ENCODE assay signal across 13 mouse cellular contexts in the genomic region with DNA sequence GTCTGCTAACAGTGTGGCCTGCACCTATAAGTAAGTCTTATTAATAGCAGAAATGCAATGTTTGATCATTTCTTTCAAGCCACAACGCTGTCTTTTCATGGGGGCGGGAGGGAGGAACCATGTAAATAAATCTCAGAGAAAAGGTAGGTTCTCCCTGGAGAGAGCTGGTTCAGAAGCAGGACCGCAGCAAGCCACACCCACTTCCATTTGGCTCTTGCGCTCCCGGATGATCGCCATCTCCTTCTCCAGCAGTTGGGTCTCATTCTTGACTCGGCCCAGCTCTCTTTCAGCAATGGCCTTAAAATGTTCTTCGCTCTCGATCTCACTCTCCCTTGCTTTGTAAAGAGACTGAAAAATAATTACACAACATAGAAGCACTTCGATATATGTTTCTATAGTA. TPM values are rescaled to one million over a fixed set of nuclear protein-coding genes. Genes with fewer than 3 reads are reported as not detected.
DNase-seq lines count a peak whose midpoint lies in the region; ATAC-seq lines count a peak whose summit lies in the region.
"Had no signal": no experiment of that assay in that cellular context is flagged by ENCODE, and none has a peak within 500 bp of the region (broad histone marks: within the 10 kb centered on the region; RNA-seq: fewer than 3 reads in every experiment).

No protein-coding gene starts in this region.

- peak overlapping the region; percentile 50 for H3K4me2 ChIP-seq in heart, embryonic 16.5 days (ENCODE audit: low read depth, low read length)
- H3K4me2 ChIP-seq in liver, embryonic 13.5 days = peak overlapping the region; percentile 29
- H3K4me2 ChIP-seq: forebrain, embryonic 12.5 days; neural tube, embryonic 13.5 days had no signal

- H3K27me3 ChIP-seq in heart, embryonic 16.5 days (ENCODE audit: control insufficient read depth, insufficient read depth, low read length) = no peaks in the 10 kb centered on the region
- H3K27me3 ChIP-seq in liver, embryonic 13.5 days = no peaks in the 10 kb centered on the region
- H3K27me3 ChIP-seq: forebrain, embryonic 12.5 days; neural tube, embryonic 13.5 days had no signal

- H3K9ac ChIP-seq in heart, embryonic 16.5 days (ENCODE audit: low read length) = no peak overlapping the region
- no peak overlapping the region for H3K9ac ChIP-seq in liver, embryonic 13.5 days
- H3K9ac ChIP-seq: forebrain, embryonic 12.5 days; neural tube, embryonic 13.5 days had no signal

- H3K9me3 ChIP-seq in heart, embryonic 16.5 days (replicated peaks; ENCODE audit: control insufficient read depth, low read length) = 0 out of 2 replicates have a peak, but pooled peaks cover 2% of the 10 kb centered on the region
- no peaks in the 10 kb centered on the region for H3K9me3 ChIP-seq in liver, embryonic 13.5 days (replicated peaks)
- H3K9me3 ChIP-seq: forebrain, embryonic 12.5 days; midbrain, embryonic 10.5 days; neural tube, embryonic 13.5 days had no signal

- peaks cover 6% of the 10 kb centered on the region; the same call in 1 of the 2 replicates for H3K4me1 ChIP-seq in heart, embryonic 16.5 days (ENCODE audit: control insufficient read depth, insufficient read depth, low read length)
- H3K4me1 ChIP-seq in liver, embryonic 13.5 days (replicated peaks) = no peaks in the 10 kb centered on the region

- peak overlapping the region; percentile 25 for H3K4me3 ChIP-seq in heart, embryonic 16.5 days (ENCODE audit: low read length)
- no peak overlapping the region; the same call in 1 of the 2 replicates for H3K4me3 ChIP-seq in liver, embryonic 13.5 days (replicated peaks)
- H3K4me3 ChIP-seq: forebrain, embryonic 12.5 days; midbrain, embryonic 10.5 days; neural tube, embryonic 13.5 days had no signal

- no peaks in the 10 kb centered on the region for H3K36me3 ChIP-seq in heart, embryonic 16.5 days (ENCODE audit: control insufficient read depth, insufficient read depth)
- H3K36me3 ChIP-seq in liver, embryonic 13.5 days = no peaks in the 10 kb centered on the region
- H3K36me3 ChIP-seq: forebrain, embryonic 12.5 days; midbrain, embryonic 10.5 days; neural tube, embryonic 13.5 days had no signal

- H3K27ac ChIP-seq in heart, embryonic 16.5 days (ENCODE audit: low read length) = no peak overlapping the region
- no peak overlapping the region for H3K27ac ChIP-seq in liver, embryonic 13.5 days
- H3K27ac ChIP-seq: forebrain, embryonic 12.5 days; midbrain, embryonic 10.5 days; neural tube, embryonic 13.5 days had no signal

- DNase-seq in heart, adult 18-20 months = no peak
- peak; percentile 8 for DNase-seq in ovary, postnatal 36 days (ENCODE audit: low spot score)
- DNase-seq in ovary, adult 18-20 months (ENCODE audit: low spot score) = no peak
- no peak for DNase-seq in liver, embryonic 13.5 days
- no peak for DNase-seq in spleen, postnatal 14 days (ENCODE audit: low spot score in 2 of 2)
- no peak for DNase-seq in B cell, adult 2 months
- DNase-seq: gastrocnemius, postnatal 10 days; kidney, adult 11 months; right cerebral cortex, postnatal 4 days had no signal

- no peak for ATAC-seq in heart, embryonic 16.5 days (replicated peaks; ENCODE audit: extremely low read depth, insufficient read depth, low FRiP score)
- no peak for ATAC-seq in liver, embryonic 13.5 days (ENCODE audit: low read depth)

- WGBS in heart, embryonic 16.5 days = 40% methylated on average over 10 of the region's 10 CpGs
- 41% methylated on average over 10 of the region's 10 CpGs for WGBS in liver, embryonic 13.5 days (ENCODE audit: insufficient replicate concordance)

RNA-seq across cellular contexts. Expression of gene Ccdc39, which starts 5.2 kb away (rescaled TPM):
- 1.9 and 2.1 TPM in 2 replicates for polyA plus RNA-seq in heart, embryonic 16.5 days (2015; fragmentation: Nextera tagmentation; extraction: Ambion mirVana)
- total RNA-seq in heart, adult 18-20 months (2021) = under 1 TPM; 0.25 to 0.69 TPM
- 0.09 and 0.24 TPM in 2 replicates for polyA plus RNA-seq in liver, embryonic 13.5 days (2015; fragmentation: Nextera tagmentation; extraction: Ambion mirVana)

RNA-seq across cellular contexts. Expression of gene Ttc14, which starts 39.2 kb away (rescaled TPM):
- 44.3 and 44.8 TPM in 2 replicates for polyA plus RNA-seq in heart, embryonic 16.5 days (2015; fragmentation: Nextera tagmentation; extraction: Ambion mirVana)
- 10 to 100 TPM; 16.0 to 17.6 TPM for total RNA-seq in heart, adult 18-20 months (2021)
- polyA plus RNA-seq in liver, embryonic 13.5 days (2015; fragmentation: Nextera tagmentation; extraction: Ambion mirVana) = 30.5 and 31.5 TPM in 2 replicates
